Mouse (Mus musculus): ENCODE measurements at regions not wholly inside any gene's neighbourhood (a gene's known extent, or its start where the extent isn't known, plus 50 kb on each side); places are given as distances from the start of the nearest gene placed in this dataset.

GRCm38 (mm10) chrX:108608446-108608845 is 56.2 kb downstream of the Gm379 start:
- no peak for DNase-seq (ENCODE audit: low read depth, low spot score)

GRCm38 (mm10) chrX:108599906-108600468 is 64.7 kb downstream of the Gm379 start:
- DNase-seq (ENCODE audit: low read depth, low spot score): no peak

- no peak for DNase-seq (ENCODE audit: low read depth, low spot score)
Observed at GRCm38 (mm10) chrX:108561977-108562376, 102.7 kb downstream of the Gm379 start.

GRCm38 (mm10) chrX:108543149-108543548 is 121.5 kb downstream of the Gm379 start:
- no peak for DNase-seq (ENCODE audit: low read depth, low spot score)

- no peak for DNase-seq (ENCODE audit: low read depth, low spot score)
Observed at GRCm38 (mm10) chrX:108541410-108541809, 123.3 kb downstream of the Gm379 start.

GRCm38 (mm10) chrX:108536995-108537394 is 127.7 kb downstream of the Gm379 start:
- DNase-seq (ENCODE audit: low read depth, low spot score): peak; percentile 52

Measured in A20 (cell line).